Mouse (Mus musculus) liver, embryonic 13.5 days (tissue): Measurements from ENCODE around the gene Tiam2. TPM values are rescaled to one million over a fixed set of nuclear protein-coding genes. Genes with fewer than 3 reads are reported as not detected.

Experiments used
- ATAC-seq: fragments of 200-750 bp; cut with Nextera tagmentation; 2 replicates; pipeline ENCODE4 v1.8.0; 2017; ENCODE audit warnings: low read depth, mild to moderate bottlenecking, moderate number of reproducible peaks, moderate library complexity
- DNase-seq: peaks from one replicate; pipeline ENCODE4 v3.0.0; 2022
- H3K27ac ChIP-seq: fragments of 300-500 bp; sonication (generic); 2 replicates; pipeline ENCODE4 v1.5.1; 2015; ENCODE audit warnings: moderate library complexity, mild to moderate bottlenecking, inconsistent platforms
- H3K27me3 ChIP-seq: fragments of 300-500 bp; sonication (generic); 2 replicates; pipeline ENCODE4 v1.6.1; 2015; ENCODE audit warnings: mild to moderate bottlenecking, inconsistent platforms
- H3K36me3 ChIP-seq: fragments of 300-500 bp; sonication (generic); 2 replicates; pipeline ENCODE4 v1.6.1; 2015; ENCODE audit warnings: mild to moderate bottlenecking, inconsistent platforms
- H3K4me1 ChIP-seq: fragments of 300-500 bp; sonication (generic); replicated peaks from 2 replicates; pipeline ENCODE4 v1.6.1; 2015; ENCODE audit warnings: inconsistent platforms
- H3K4me2 ChIP-seq: fragments of 300-500 bp; sonication (generic); 2 replicates; pipeline ENCODE4 v1.6.1; 2015; ENCODE audit warnings: inconsistent platforms, mild to moderate bottlenecking, moderate library complexity
- H3K4me3 ChIP-seq: fragments of 300-500 bp; sonication (generic); replicated peaks from 2 replicates; pipeline ENCODE4 v1.5.1; 2015; ENCODE audit warnings: mild to moderate bottlenecking, inconsistent platforms
- H3K9ac ChIP-seq: fragments of 300-500 bp; sonication (generic); 2 replicates; pipeline ENCODE4 v1.6.1; 2015; ENCODE audit warnings: mild to moderate bottlenecking, inconsistent platforms
- H3K9me3 ChIP-seq: fragments of 300-500 bp; sonication (generic); replicated peaks from 2 replicates; pipeline ENCODE4 v1.6.1; 2016; ENCODE audit warnings: inconsistent platforms
- WGBS: fragments of 180-500 bp; shearing (Covaris S2); methylation state at CpG from one replicate; pipeline ENCODE4 v1.1.7; 2015; ENCODE audit not compliant: insufficient replicate concordance; 5-methylcytosine and 5-hydroxymethylcytosine counted together
- polyA plus RNA-seq: library from polyadenylated mRNA; unstranded; fragments of >200 nt; fragmentation: Nextera tagmentation; extraction: Ambion mirVana; gene quantifications from 2 replicates; pipeline ENCODE4 v1.2.1, GENCODE M21; 2015

The Tiam2 gene
- polyA plus RNA-seq, 1 experiment from 2014 or later = 0.59 TPM

DNA sequence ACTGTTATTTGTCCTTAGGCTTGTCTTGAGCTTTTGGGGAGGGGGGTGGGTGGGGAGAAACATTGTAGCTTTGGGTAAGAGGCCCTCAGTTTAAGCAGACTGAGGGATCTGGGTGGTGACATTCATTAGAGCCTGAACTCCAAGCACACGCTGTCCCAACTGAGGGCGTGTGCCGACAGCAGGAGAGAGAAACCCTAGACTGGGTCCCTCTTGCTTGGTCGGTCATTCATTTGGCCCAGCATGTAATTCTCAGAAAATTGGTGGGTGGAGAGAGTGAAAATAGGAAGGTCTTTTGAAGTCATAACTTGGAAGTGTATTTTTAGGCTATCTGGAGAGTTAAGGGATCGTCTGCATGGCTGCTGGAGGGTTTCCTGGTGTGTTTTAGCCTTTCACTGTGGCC is 71.5 kb downstream of the Tiam2 start:
- DNase-seq = no peak
- Histone ChIP-seq H3K9ac (no peak overlapping the region), H3K4me1 (no peaks in the 10 kb centered on the region), H3K9me3 (no peaks in the 10 kb centered on the region), H3K27me3 (no peaks in the 10 kb centered on the region), H3K4me3 (no peak overlapping the region), H3K27ac (no peak overlapping the region), H3K36me3 (no peaks in the 10 kb centered on the region), H3K4me2 (no peak overlapping the region)
- no peak for ATAC-seq
- WGBS = 54% methylated on average over 5 of the region's 5 CpGs

GRCm38 (mm10) chr17:3405350-3406073 is 79.1 kb downstream of the Tiam2 start:
- Histone ChIP-seq H3K4me2 (no peak overlapping the region), H3K4me3 (no peak overlapping the region), H3K27ac (no peak overlapping the region), H3K4me1 (no peaks in the 10 kb centered on the region), H3K9me3 (no peaks in the 10 kb centered on the region), H3K9ac (no peak overlapping the region), H3K27me3 (no peaks in the 10 kb centered on the region), H3K36me3 (no peaks in the 10 kb centered on the region)
- ATAC-seq (no peak), DNase-seq (no peak)
- WGBS = 53% methylated on average over 9 of the region's 9 CpGs

DNA sequence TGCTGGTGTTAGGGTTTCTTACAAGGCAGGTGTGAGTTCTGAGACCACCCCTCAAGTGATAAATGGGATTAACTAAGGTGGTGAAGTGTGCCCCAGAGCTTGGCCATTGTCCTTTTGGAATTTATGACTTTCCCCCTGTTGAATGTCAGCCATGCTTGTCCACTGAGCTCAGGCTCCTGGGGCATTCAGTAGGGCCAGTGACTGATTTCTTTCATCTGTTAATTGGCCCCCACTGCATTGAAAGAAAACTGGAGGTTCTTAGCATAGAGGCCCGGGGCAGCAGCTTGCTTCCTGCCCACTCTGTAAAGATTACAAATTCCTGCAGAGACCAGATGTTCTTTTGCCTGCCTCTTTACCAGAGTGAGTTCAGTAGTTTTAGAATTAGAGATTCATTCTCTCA is 80.7 kb downstream of the Tiam2 start:
- Histone ChIP-seq H3K4me1 (no peaks in the 10 kb centered on the region), H3K9ac (no peak overlapping the region), H3K4me2 (no peak overlapping the region), H3K4me3 (no peak overlapping the region), H3K36me3 (no peaks in the 10 kb centered on the region), H3K27me3 (no peaks in the 10 kb centered on the region), H3K27ac (no peak overlapping the region), H3K9me3 (no peaks in the 10 kb centered on the region)
- no peak for DNase-seq
- ATAC-seq = no peak
- 33% methylated on average over 1 of the region's 1 CpGs for WGBS

DNA sequence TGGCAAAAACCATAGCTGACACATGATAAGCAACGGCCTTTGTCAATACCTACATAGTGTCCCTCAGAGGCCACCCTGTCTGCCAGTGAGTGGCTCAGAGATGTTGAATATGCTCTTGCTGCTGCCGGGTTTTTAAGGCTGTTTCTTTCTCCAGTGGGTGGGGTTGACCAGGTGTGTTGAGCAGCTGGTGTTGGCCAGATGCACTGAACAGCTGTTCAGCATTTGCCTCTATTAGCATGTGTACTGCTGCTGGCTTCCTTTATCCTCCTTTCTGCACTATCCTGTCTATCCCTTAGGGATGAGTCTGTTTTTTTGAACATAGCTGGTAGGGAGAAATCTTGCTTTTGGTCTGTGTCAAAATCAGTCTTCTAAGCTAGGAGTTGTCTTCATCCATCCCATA is 83.9 kb downstream of the Tiam2 start:
- no peak overlapping the region for H3K27ac ChIP-seq
- no peaks in the 10 kb centered on the region for H3K9me3 ChIP-seq
- H3K4me2 ChIP-seq = no peak overlapping the region
- H3K27me3 ChIP-seq = no peaks in the 10 kb centered on the region
- H3K4me3 ChIP-seq = no peak overlapping the region
- no peak for ATAC-seq
- WGBS = 56% methylated on average over 2 of the region's 2 CpGs
- no peak for DNase-seq
- H3K4me1 ChIP-seq = no peaks in the 10 kb centered on the region
- no peaks in the 10 kb centered on the region for H3K36me3 ChIP-seq
- no peak overlapping the region for H3K9ac ChIP-seq

DNA sequence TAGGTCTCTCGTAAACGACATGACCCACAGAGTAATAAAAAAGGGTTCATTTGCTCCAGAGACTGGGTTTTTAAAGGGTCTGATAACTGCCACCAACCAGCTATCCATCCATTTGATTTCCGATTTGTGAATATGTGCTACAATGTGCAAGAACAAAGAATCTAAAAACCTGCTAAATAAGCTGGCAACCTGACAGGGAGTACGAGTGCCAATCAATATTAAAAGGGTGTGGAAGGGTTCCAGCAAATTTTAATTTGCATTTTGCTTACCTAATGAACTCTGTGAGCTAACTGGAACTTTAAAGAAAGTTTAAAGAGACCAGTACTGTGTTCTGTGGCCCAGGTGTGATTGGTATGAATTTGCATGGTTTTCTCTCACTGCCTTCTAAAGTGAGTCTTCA is 86.4 kb downstream of the Tiam2 start:
- no peak overlapping the region for H3K27ac ChIP-seq
- H3K36me3 ChIP-seq = no peaks in the 10 kb centered on the region
- DNase-seq (no peak), ATAC-seq (no peak)
- no peak overlapping the region for H3K4me3 ChIP-seq
- no peaks in the 10 kb centered on the region for H3K27me3 ChIP-seq
- H3K9ac ChIP-seq = no peak overlapping the region
- 63% methylated on average over 4 of the region's 4 CpGs for WGBS
- H3K4me2 ChIP-seq = no peak overlapping the region
- no peaks in the 10 kb centered on the region for H3K9me3 ChIP-seq
- H3K4me1 ChIP-seq = no peaks in the 10 kb centered on the region

GRCm38 (mm10) chr17:3415580-3415979 is 89.2 kb downstream of the Tiam2 start:
- DNase-seq (no peak), ATAC-seq (no peak)
- Histone ChIP-seq H3K27ac (no peak overlapping the region), H3K4me1 (no peaks in the 10 kb centered on the region), H3K4me2 (no peak overlapping the region), H3K9me3 (no peaks in the 10 kb centered on the region), H3K9ac (no peak overlapping the region), H3K36me3 (no peaks in the 10 kb centered on the region), H3K27me3 (no peaks in the 10 kb centered on the region), H3K4me3 (no peak overlapping the region)
- 57% methylated on average over 3 of the region's 3 CpGs for WGBS

DNA sequence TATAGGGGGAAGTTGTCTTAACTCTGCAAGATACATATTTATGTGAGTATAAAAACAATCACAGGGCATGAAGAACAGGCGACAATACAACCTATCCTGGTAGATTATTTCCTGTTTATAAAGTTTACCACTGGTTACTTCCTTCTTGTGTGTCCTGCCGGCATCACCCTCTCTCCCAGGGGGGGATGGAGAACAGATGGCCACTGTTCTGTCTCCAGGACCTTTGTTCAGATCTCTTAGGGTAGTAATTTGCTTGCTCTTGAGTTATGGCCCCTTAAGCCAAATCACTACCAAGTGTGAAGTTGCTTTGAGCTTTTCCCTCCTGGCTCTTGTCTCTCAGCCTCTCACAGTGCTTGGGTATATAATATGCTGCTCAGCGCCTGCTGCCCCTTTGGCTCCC is 90.0 kb downstream of the Tiam2 start:
- 29% methylated on average over 3 of the region's 3 CpGs for WGBS
- no peaks in the 10 kb centered on the region for H3K4me1 ChIP-seq
- ATAC-seq = no peak
- no peak for DNase-seq
- H3K36me3 ChIP-seq = no peaks in the 10 kb centered on the region
- no peaks in the 10 kb centered on the region for H3K9me3 ChIP-seq
- no peak overlapping the region for H3K27ac ChIP-seq
- H3K4me2 ChIP-seq = no peak overlapping the region
- H3K4me3 ChIP-seq = no peak overlapping the region
- H3K27me3 ChIP-seq = no peaks in the 10 kb centered on the region
- H3K9ac ChIP-seq = no peak overlapping the region

- ATAC-seq = no peak
- no peak for DNase-seq
- H3K9me3 ChIP-seq = no peaks in the 10 kb centered on the region
- H3K27ac ChIP-seq = no peak overlapping the region
- WGBS = 62% methylated on average over 10 of the region's 10 CpGs
- H3K36me3 ChIP-seq = no peaks in the 10 kb centered on the region
- H3K27me3 ChIP-seq = no peaks in the 10 kb centered on the region
- H3K9ac ChIP-seq = no peak overlapping the region
- no peak overlapping the region for H3K4me2 ChIP-seq
- no peaks in the 10 kb centered on the region for H3K4me1 ChIP-seq
- H3K4me3 ChIP-seq = no peak overlapping the region
These were observed 93.1 kb downstream of the Tiam2 start for GRCm38 (mm10) chr17:3419368-3419928.

DNA sequence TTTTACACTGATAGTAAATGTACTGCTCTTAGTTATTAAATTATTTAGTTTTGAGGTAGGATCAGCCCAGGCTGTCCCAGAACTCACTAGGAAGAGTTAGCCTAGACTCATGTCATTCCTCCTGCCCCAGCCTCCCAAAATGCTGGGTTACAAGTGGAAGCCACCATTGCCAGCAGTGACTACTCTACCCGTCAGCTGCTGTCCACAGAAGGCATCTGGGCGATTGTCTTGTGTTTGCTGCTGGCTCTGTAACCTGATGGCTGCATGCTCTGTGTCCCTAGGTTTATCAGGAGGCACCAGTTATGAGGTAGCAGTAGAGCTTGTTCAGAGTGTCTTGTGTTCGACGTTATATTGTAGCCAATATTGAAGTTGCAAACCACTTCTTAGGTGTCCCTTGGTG is 93.8 kb downstream of the Tiam2 start:
- Histone ChIP-seq H3K4me1 (no peaks in the 10 kb centered on the region), H3K9me3 (no peaks in the 10 kb centered on the region), H3K36me3 (no peaks in the 10 kb centered on the region), H3K27ac (no peak overlapping the region), H3K4me3 (no peak overlapping the region), H3K9ac (no peak overlapping the region), H3K27me3 (no peaks in the 10 kb centered on the region), H3K4me2 (no peak overlapping the region)
- DNase-seq = no peak
- ATAC-seq = no peak
- 68% methylated on average over 4 of the region's 4 CpGs for WGBS

- Histone ChIP-seq H3K36me3 (no peaks in the 10 kb centered on the region), H3K4me2 (no peak overlapping the region), H3K27ac (no peak overlapping the region), H3K9ac (no peak overlapping the region), H3K27me3 (no peaks in the 10 kb centered on the region), H3K4me3 (no peak overlapping the region), H3K9me3 (no peaks in the 10 kb centered on the region), H3K4me1 (no peaks in the 10 kb centered on the region)
- ATAC-seq (no peak), DNase-seq (no peak)
- 48% methylated on average over 2 of the region's 2 CpGs for WGBS
These were observed 97.0 kb downstream of the Tiam2 start for GRCm38 (mm10) chr17:3423416-3423815.

GRCm38 (mm10) chr17:3428659-3429058 is 102.3 kb downstream of the Tiam2 start:
- ATAC-seq = no peak
- Histone ChIP-seq H3K4me1 (no peaks in the 10 kb centered on the region), H3K27ac (no peak overlapping the region), H3K36me3 (no peaks in the 10 kb centered on the region), H3K4me2 (no peak overlapping the region), H3K9me3 (no peaks in the 10 kb centered on the region), H3K4me3 (no peak overlapping the region), H3K9ac (no peak overlapping the region), H3K27me3 (no peaks in the 10 kb centered on the region)
- 78% methylated on average over 9 of the region's 9 CpGs for WGBS
- DNase-seq = no peak
